Mouse (Mus musculus): ENCODE results near the gene Elavl2.

The Elavl2 gene

DNA sequence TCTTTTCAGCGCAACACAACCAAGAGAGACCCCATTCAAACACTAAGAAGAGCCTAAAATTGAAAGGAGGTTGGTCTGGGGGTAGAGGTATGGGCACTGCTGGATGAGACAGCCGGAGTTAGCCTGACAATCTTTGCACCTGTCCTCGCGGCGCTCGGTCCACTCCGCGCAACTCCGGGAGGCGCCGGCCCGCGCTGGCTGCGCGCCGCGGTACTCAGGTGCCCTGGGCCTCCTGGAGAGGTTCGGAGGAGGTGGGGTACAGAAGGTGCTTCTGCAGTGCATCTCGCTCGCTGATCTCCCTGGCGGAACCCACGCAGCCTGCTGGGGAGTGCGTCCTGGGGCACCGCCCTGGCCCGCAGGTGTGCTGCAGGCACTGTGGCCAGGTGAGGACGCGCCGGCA, at the start of gene Elavl2:
Elavl2 (minus strand) TSS at position 363 of the 400 bp plus-strand sequence.
- DNase-seq (ENCODE audit: low read depth, low spot score) = no peak

DNA sequence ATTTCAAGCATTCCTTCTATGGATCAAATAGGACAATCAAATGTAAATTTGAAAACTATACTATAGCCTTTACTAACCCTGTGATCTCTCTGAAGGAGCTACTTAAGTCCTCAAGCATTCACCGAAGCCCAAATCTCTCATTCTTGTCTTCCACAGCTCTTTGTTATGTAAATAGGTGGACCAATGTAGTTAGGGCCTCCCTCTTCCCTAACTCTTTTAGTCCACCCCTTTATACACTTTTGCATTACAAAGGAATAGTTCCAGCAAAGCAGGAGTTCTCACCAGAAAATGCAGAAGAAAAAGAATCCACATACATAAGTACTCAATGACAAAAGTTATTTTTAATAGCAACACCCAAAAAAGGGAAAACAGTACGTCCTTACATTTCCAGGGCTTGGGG, 47.3 kb upstream of the Elavl2 start:
- DNase-seq (ENCODE audit: low read depth, low spot score) = no peak

DNA sequence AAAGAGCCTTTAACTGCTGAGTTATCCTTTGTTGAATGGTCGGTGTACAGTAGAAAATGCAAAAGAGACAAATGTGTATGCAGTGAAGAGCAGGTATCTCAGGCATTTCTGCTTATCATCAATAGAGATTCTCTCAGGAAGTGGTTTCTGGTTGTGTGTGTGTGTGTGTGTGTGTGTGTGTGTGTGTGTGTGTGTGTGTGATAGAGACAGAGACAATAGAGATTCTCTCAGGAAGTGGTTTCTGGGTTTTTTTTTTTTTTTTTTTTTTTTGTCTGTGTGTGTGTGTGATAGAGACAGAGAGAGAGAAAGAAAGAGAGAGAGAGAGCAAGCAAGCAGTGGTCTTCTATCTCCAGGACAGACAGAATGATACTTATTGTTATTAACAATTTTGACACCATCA, 15.0 kb upstream of the Elavl2 start:
- no peak for DNase-seq (ENCODE audit: low read depth, low spot score)

DNA sequence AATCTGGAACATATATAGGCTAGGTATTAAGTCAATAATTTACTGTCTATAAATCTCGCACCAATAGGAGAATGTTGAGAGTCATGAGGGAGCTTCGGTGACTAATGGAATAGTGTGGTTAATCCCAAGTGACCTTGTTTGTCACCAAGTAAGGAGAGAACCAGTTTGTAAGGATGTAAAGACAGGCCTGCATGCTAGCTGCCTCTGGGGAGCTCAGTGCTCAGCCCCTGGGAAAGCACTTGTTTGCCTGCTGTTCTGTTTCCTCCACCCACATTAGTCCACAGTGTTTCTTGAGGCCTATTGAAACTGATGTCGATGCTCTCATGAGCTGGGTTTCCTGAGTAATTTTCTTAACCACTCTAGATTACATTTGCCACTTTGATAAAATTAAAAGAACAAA, 4.5 kb upstream of the Elavl2 start:
- DNase-seq (ENCODE audit: low read depth, low spot score) = no peak

DNA sequence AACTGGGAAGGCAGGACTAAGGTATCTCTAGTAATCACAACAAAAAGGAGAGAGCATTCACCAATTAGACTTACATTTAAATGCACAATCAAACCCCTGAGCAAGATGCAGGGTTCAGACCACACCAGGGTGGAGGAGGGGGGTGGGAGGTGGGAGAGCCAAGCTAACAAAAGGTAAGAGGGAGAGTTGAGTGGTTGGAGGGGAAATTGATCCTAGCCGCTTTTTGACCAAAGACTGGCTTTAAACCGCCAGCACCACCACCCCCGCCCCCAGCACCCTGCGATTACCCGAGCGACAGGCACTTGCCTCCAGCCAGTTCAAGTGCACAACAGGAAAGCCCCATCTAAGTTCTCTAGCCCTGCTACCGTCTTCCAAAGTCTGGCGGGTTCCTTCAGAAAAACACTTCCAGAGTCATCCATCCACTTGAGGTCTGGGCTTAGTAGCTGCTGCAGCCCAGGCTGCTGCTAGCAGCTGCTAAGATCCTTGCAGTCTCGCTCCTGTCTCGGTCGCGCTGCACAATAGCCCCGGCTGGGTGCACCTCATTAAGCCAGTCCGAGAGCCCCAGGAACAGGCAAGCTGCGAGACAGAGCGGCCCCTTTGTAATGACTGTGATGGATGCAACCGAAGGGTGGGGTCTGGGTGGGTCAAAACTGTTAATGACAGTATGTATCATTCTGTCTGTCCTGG, 932 bp downstream of the Elavl2 start:
- DNase-seq (ENCODE audit: low read depth, low spot score) = peak; percentile 43

DNA sequence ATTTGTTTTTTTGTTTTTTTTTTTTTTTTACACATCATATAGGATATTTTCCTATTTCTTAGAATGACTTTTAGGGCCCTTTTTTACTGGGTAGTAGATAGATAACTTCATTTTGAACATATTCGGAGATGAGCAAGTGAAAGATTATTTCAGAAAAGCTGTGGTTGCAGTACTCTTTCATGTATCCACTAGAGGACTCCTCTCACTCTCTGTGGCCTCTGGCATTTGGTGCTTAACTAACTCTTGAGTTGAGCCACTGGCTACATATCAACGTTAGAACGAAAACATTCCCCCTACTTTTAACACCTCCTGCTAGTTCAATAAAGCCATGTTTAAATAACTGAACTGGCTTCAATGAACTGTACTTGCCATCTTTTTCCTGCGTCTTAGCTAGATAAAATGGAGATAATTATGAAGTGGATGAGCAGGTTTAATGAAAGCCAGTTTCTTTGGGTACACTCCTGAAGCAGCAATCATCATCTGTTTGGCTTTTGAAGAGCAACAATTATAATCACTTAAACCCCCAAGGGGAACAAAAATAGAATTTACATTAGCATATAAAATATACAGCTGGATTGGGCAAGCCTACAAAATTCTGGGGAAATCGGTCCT, 8.5 kb downstream of the Elavl2 start:
- no peak for DNase-seq (ENCODE audit: low read depth, low spot score)

DNA sequence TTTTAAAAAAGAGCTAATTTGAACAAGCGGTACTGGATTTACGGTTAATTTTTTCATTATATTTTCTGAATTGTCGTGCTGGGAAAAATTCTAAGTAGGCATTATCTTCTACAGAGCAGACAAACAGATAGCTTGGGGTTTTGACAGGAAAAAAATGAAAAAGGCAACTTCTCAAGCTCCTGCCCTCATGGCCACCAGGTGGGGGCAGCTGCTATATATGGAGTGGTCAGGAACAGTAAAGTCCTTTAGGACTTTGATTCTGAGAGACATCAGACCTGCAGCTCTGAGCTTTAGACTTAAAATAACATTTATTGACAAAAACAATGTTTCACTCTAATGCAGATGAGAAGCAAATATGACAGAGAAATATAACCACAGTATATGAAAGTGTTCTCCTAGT, 12.9 kb downstream of the Elavl2 start:
- DNase-seq (ENCODE audit: low read depth, low spot score) = no peak

DNA sequence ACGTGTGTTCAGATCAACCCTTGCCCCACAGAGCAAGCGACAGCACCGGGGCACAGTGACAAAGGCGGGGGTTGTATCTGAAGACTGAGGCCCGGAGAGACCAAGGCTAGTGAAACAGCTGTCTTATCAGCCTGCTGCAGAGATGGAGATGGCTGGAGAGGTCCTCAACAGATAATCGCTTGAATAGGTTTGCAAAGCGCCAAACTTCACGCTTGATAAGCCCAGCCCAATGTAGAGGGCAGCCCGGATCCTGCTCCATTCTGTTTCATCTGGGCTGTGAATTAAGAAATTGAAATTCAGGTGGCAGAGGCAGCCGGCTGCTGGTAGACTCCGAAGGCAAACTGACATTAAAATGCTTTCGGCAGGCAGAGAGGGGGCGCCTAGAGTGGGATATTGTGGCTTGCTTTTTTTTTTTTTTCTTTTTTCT, 19.4 kb downstream of the Elavl2 start:
- DNase-seq (ENCODE audit: low read depth, low spot score) = no peak

DNA sequence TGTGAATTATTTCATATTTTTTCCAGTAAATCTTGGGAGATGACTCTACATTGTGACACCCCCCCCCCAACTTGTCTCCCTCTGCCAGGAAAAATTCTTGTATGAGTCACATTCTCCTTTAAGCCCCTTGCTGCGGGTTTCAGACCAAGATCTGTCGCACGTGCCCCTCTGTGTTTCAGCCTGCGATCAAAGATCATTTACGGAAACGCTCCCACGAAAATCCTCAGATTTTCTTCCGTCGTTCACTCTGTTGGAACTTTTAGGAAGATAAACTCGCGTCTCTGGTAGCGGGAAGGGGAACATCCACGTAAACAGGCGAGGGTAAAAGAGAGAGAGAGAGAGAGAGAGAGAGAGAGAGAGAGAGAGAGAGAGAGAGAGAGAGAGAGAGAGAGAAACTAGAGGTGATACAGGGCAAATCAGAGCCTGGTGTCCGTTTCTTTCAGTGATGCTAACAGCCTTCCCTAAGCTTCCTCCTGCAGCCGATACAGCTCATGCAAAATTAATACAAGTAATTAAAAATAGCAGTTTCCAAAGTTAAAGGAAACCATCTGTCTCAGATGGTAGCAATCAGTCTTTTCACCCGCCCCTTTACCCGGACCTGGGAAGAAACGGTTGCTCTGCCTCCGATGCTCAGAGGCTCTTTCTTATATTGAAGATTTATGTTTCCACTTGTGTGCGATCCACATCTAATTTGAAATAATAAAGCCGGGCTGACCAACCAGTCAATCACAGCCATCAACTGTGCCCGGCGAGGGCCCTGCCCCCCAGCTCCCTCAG, 20.1 kb downstream of the Elavl2 start:
- no peak for DNase-seq (ENCODE audit: low read depth, low spot score)

DNA sequence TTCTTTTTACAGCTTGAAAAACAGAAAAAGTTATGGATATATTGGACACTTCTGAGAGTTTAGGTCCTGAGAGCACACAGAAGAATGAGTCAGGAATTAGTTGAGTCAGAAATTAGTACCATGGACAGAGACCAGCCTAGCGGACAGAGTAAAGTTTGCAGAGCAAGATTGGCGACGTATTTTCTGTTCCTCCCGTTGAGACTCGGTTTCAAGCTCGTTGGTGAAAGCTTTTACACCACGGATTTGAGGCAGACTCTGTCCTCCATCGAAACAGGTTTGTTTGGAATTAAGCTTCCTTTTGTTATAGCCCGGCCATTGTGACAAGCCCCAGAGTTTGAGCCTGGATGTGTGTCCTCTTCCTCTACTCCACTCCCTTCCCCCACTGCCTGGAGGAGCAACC, 21.0 kb downstream of the Elavl2 start:
- peak; percentile 74 for DNase-seq (ENCODE audit: low read depth, low spot score)

DNA sequence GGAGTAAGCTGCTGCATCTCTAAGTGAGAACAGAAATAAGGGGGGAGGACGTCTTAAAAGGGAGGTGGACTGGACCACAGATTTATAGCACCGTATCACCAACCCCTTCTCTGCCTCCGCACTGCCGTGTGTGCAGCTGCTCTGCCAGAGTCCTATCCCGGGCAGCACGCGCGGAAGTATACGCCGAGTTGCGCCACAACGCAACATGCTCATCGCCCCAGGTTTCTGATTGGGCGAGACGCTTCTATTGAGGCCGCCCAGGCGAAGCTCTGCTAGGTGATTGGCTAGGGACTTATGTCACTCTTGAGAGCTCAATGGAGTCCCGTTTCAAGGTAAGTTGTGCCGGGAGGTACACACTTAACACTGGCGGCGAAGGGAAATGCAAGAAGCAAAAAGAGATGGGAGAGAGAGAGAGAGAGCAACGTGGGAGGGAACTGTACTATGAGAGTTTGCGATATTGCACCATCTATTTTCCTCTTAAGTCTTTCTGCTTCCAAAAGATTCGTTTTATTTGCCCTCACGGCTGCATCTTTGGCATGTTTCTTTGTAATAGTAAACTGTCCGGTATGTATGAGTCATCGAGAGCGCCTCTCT, 24.2 kb downstream of the Elavl2 start:
- DNase-seq (ENCODE audit: low read depth, low spot score) = peak; percentile 98

DNA sequence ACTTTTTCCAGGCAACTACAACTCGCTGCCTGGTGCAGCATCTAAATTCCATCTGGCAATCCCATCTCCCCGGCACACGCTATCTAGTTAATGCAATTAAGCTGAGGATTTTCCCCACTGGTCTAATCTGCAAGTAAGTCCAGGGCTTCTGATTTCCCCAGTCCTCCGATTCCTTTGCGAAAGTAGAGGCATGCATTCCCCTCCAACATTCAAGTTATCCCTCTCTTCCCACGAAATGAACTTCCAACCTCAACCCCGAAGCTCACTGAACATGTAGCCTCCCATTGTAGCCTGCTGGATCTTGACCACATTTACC, 25.3 kb downstream of the Elavl2 start:
- no peak for DNase-seq (ENCODE audit: low read depth, low spot score)

DNA sequence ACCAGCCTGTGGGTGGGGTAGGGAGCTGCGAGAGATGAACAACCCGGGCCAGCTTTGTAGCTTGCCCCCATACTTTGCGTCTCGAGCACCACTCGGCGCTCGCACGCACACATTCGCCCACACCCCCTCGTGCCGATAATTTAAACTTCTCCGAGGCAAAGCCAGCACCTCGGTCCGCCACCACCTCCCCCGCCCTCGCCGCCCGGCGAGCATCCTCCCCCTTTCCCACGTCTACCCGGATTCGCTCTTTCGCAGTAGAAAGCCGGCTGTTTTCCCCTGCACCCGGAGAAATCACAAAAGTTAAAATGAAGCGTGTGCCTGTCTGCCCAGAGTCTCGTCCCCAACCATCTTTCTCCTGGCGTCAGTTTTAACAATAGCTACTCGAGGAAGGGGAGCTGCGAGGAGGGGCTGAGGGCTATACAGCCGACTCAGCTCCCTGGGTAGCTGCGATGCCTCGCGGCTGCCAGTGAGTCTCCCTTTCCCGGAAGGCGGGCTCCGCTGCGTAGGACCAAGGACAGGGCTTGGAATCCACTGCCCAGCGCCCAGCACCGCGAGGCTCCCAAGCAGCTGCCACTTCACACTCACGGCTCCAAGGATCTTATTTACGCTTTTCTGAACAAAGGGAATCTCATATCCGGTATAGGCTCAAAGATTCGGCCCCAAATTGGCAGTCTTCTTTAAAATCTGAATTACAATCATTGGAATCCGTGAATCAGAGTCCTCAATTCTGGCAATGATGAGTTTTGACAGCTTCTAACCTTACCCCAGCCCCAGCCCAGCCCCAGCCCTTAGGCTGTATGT, 25.8 kb downstream of the Elavl2 start:
- DNase-seq (ENCODE audit: low read depth, low spot score) = peak; percentile 56

DNA sequence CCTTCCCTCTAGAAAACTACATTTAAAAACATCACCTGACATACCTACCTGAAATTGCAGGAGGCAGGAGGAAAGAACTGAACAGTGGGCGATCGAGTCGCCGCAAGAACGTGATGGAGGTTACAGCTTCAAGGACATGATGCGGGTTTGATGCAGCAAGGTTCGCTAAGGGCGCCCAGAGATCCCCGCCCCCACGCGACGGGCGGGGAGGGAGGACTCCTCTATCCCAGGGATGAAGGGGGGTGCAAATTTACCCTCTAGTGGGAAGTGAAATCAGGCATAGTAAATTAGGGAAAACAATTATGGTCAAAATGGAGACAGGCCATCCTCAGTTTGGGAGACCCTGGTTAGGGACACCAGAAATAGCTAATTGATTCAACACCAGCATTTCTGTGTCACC, 27.7 kb downstream of the Elavl2 start:
- DNase-seq (ENCODE audit: low read depth, low spot score) = no peak

DNA sequence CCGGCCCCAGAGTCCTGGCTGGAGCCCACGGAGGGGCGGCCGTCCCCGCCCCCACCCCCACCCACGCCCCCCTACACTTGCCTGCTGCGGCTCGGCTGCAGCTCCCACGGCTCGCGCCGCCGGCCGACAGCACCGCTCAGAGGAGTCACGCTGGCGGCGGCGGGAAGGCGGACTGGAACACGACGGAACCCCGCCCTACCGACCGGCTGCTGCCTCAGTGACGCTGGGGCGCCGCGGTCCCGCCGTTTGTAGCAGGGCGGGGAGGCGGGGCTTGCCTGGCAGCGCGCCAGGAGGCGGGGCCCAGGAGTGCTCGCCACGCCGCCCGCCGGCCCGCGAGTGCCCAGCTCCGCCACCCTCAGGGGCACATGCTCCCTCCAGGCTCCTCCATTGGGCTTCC, 28.8 kb downstream of the Elavl2 start:
- peak; percentile 48 for DNase-seq (ENCODE audit: low read depth, low spot score)

DNA sequence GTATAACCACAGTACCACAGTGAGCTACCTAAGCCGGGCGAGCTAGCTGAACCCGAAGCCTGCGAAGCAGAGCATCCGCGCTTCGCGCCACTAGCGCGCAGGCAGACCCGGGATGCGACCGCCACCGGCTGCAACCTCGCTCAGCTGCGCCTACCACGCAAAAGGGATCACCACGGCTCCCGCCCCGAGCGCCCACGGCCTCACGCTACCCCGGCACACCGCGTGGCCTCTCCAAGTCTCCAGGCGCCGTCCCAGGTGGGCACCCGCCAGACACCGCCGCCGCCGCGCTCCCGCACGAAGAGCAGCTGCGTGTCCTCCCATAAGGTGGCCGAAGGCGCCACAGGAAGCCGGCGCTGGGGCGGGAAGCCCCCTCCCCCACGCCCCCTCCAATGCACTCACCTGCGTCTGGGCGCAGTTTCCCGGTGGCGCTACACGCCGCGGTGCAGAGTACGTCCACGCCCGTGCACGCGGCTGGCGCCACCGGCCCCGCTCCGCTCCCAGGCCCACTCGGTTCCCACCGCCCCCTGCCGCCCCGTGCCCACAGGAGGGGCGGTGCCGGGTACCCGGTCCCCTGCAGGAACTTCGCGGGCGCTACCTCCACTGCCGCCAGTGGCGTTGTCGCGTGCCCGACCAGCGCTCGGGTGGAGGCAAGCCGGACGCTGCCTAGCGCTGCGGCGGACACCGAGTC, 29.3 kb downstream of the Elavl2 start:
- DNase-seq (ENCODE audit: low read depth, low spot score) = no peak

DNA sequence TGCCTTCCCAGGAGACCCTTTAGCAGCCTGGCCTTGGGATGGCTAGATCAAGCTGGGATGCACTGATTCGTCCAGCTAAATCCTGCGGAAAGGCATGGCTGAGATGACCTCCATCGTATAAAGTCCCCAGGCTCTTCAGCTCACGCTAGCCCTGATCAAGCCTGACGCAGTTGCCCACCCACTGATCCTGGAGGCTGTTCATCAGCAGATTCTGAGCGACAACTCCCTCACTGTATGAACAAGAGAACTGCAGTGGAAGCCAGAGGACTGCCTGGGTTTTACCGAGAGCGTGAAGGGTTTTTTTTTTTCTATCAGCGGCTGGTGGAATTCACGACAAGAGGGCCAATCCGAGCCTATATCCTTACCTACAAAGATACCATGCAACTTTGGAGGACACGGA, 35.3 kb downstream of the Elavl2 start:
- DNase-seq (ENCODE audit: low read depth, low spot score) = no peak

DNA sequence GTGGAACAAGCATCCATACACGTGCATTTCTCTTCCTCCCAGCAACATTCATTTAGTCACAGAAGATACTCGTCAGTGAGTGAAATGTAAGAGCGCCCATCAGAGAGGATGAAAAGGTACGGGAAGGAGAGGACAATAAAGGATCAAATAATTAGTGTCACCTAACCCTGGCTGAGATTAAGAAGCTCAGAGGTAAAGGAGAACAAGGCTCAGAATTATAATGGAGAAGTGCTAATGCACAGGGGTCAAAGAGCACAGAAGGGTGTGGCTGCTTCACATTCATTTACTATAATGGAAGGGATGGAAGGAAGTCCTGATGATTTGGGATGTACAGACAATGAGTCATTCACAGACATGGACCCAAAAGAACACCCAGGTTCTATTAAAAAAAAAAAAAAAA, 36.6 kb downstream of the Elavl2 start:
- no peak for DNase-seq (ENCODE audit: low read depth, low spot score)

DNA sequence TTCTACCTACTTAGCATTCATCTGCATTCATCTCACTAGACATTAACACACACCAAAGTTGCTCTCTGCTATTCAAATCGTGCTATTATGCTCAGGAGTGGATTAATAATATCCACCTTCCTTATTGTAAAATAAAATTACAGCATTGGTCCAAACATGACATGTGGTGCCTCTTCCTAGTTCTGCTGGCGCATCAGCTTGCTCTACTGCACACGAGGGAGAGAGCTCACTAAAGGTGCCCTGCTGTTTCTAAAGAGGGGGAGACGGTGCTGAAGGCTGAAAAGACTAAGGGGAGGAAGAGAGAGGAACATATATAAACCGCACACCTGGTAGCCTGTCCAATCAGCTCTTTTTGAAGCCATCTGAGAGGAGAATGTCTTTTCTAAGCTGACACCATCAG, 38.1 kb downstream of the Elavl2 start:
- no peak for DNase-seq (ENCODE audit: low read depth, low spot score)

DNA sequence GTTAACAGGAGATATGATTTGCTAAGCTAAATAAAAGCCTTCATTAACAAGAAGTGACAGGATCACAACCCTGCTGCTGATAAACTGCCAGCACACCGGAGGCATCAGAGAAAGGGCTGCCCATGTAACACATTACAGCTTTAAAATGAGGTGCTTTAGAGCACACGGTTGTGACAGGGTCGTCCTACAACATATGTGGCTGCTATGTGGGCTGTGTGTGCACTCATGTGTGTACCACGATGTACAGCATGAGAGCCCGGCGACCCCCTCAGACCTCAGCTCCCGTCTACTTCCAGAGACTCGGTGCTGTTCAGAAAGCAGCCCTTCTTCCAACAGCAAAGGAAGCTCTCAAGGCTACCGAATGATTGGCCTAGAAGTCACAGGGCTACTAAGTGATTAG, 47.4 kb downstream of the Elavl2 start:
- DNase-seq (ENCODE audit: low read depth, low spot score) = no peak

DNA sequence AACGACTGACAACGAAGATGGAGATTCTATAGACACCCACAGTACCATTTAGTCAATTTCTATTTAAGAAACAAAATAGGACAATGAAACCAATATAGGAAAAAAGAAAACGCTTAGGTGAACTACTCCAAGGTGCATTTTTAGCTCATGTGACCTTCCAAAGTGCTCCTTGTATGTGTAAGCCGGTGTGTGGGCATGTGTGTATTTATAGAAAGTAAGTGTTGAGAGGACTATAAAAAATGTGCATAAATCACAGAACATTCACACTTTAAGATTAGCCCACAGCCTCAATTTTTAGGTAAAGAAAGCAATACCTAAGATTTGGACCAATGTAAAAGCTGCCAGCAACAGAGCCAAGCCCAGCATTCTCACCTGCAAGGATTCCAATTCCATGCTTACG, 51.0 kb downstream of the Elavl2 start:
- DNase-seq (ENCODE audit: low read depth, low spot score) = no peak

Data from forelimb bud, embryonic 11.5 days (tissue).